Mouse (Mus musculus): ENCODE results near the gene Slfn14. TPM values are rescaled to one million over a fixed set of nuclear protein-coding genes. Genes with fewer than 3 reads are reported as not detected.

Slfn14 gene
- polyA plus RNA-seq, 1 experiment: 0.07 TPM

- Histone ChIP-seq H3K4me3 (ENCODE audit: control insufficient read depth, low read depth, low read length) (no peak overlapping the region), H3K27me3 (ENCODE audit: control insufficient read depth, insufficient read depth, low read length) (no peaks in the 10 kb centered on the region), H3K27ac (ENCODE audit: control insufficient read depth, insufficient read depth, low read depth, low read length) (no peak overlapping the region), H3K36me3 (ENCODE audit: control insufficient read depth, insufficient read depth, low read length) (no peaks in the 10 kb centered on the region), H3K4me1 (ENCODE audit: control insufficient read depth, insufficient read depth, low read length) (no peaks in the 10 kb centered on the region)
- TF ChIP-seq POLR2A (IDR thresholded peaks at IDR 0.05; ENCODE audit: control insufficient read depth, low read depth, low read length) (no peak), CTCF (IDR thresholded peaks at IDR 0.05; ENCODE audit: control insufficient read depth, insufficient read depth, insufficient replicate concordance, low read depth, low read length) (no peak)
Measured at GRCm38 (mm10) chr11:83285627-83286026, 899 bp downstream of the Slfn14 start.

DNA sequence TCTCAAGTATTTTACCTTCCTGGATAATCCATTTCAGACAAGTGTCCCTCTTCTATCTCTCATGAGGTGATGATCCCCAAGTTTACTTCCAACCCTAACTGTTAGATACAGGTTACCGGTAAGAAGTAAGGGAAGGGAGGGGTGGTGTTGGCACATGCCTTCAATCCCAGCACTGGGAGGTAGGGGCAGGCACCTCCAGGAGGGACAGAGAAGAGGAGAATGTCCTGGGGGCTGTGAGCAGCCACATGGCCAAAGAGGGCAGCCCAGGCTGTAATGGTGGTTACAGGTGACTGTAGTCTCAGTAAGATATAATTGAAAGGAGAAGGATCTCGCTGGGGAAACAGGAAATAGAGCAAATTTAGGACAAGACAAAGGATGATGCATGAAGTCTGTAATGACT is 4.4 kb downstream of the Slfn14 start:
- TF ChIP-seq CTCF (IDR thresholded peaks at IDR 0.05; ENCODE audit: control insufficient read depth, insufficient read depth, insufficient replicate concordance, low read depth, low read length) (no peak), POLR2A (IDR thresholded peaks at IDR 0.05; ENCODE audit: control insufficient read depth, low read depth, low read length) (no peak)
- no peak overlapping the region for H3K27ac ChIP-seq (ENCODE audit: control insufficient read depth, insufficient read depth, low read depth, low read length)
- no peaks in the 10 kb centered on the region for H3K27me3 ChIP-seq (ENCODE audit: control insufficient read depth, insufficient read depth, low read length)
- no peak overlapping the region for H3K4me3 ChIP-seq (ENCODE audit: control insufficient read depth, low read depth, low read length)
- H3K4me1 ChIP-seq (ENCODE audit: control insufficient read depth, insufficient read depth, low read length): no peaks in the 10 kb centered on the region
- no peaks in the 10 kb centered on the region for H3K36me3 ChIP-seq (ENCODE audit: control insufficient read depth, insufficient read depth, low read length)

DNA sequence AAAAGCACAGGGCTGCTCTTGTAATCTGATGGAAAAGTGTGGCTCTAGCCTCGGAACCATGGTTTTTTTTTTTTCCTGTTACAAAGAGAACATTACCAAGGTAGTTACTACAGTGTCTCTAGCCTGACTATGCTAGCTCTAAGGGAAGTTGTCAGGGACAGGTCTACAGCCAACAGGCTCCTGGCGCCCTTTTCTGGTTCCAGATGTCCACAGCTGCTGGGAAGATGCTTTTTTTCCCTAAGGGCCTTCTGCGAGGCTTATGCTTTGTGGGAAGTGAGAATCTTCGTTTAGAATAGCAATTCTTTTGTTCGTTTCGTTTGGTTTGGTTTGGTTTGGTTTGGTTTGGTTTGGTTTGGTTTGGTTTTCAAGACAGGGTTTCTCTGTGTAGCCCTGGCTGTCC is 6.8 kb downstream of the Slfn14 start:
- Histone ChIP-seq H3K27me3 (ENCODE audit: control insufficient read depth, insufficient read depth, low read length) (no peaks in the 10 kb centered on the region), H3K36me3 (ENCODE audit: control insufficient read depth, insufficient read depth, low read length) (no peaks in the 10 kb centered on the region), H3K27ac (ENCODE audit: control insufficient read depth, insufficient read depth, low read depth, low read length) (no peak overlapping the region), H3K4me1 (ENCODE audit: control insufficient read depth, insufficient read depth, low read length) (no peaks in the 10 kb centered on the region), H3K4me3 (ENCODE audit: control insufficient read depth, low read depth, low read length) (no peak overlapping the region)
- TF ChIP-seq POLR2A (IDR thresholded peaks at IDR 0.05; ENCODE audit: control insufficient read depth, low read depth, low read length) (no peak), CTCF (IDR thresholded peaks at IDR 0.05; ENCODE audit: control insufficient read depth, insufficient read depth, insufficient replicate concordance, low read depth, low read length) (no peak)

GRCm38 (mm10) chr11:83279024-83279423 is 7.5 kb downstream of the Slfn14 start:
- Histone ChIP-seq H3K4me1 (ENCODE audit: control insufficient read depth, insufficient read depth, low read length) (no peaks in the 10 kb centered on the region), H3K27me3 (ENCODE audit: control insufficient read depth, insufficient read depth, low read length) (no peaks in the 10 kb centered on the region), H3K36me3 (ENCODE audit: control insufficient read depth, insufficient read depth, low read length) (no peaks in the 10 kb centered on the region), H3K4me3 (ENCODE audit: control insufficient read depth, low read depth, low read length) (no peak overlapping the region), H3K27ac (ENCODE audit: control insufficient read depth, insufficient read depth, low read depth, low read length) (0 out of 2 replicates have a peak overlapping the region, but pooled peaks have one; percentile 8)
- TF ChIP-seq POLR2A (IDR thresholded peaks at IDR 0.05; ENCODE audit: control insufficient read depth, low read depth, low read length) (no peak), CTCF (IDR thresholded peaks at IDR 0.05; ENCODE audit: control insufficient read depth, insufficient read depth, insufficient replicate concordance, low read depth, low read length) (no peak)

DNA sequence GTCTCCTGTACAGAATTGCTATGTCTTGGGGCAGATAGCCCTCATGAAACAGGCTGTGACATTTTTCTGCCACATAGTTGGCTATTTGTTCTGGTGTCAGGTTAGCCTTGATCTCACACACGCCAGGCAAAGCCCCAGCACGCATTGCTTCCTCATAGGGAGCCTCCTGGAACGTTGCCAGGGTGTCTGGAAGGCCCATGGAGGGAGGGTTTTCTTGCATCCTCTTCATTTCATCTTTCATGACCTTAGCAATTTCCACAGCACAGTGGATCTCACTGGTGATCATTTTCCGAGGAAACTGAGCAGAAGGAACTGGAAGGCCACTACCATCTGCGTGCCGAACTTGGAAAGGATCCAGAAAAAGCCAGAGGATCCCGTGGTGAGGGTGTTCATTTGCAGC is 10.3 kb downstream of the Slfn14 start:
- no peaks in the 10 kb centered on the region for H3K36me3 ChIP-seq (ENCODE audit: control insufficient read depth, insufficient read depth, low read length)
- no peaks in the 10 kb centered on the region for H3K4me1 ChIP-seq (ENCODE audit: control insufficient read depth, insufficient read depth, low read length)
- no peak overlapping the region for H3K4me3 ChIP-seq (ENCODE audit: control insufficient read depth, low read depth, low read length)
- no peak overlapping the region for H3K27ac ChIP-seq (ENCODE audit: control insufficient read depth, insufficient read depth, low read depth, low read length)
- TF ChIP-seq POLR2A (IDR thresholded peaks at IDR 0.05; ENCODE audit: control insufficient read depth, low read depth, low read length): no peak
- TF ChIP-seq CTCF (IDR thresholded peaks at IDR 0.05; ENCODE audit: control insufficient read depth, insufficient read depth, insufficient replicate concordance, low read depth, low read length): no peak
- no peaks in the 10 kb centered on the region for H3K27me3 ChIP-seq (ENCODE audit: control insufficient read depth, insufficient read depth, low read length)

- Histone ChIP-seq H3K27me3 (ENCODE audit: control insufficient read depth, insufficient read depth, low read length) (no peaks in the 10 kb centered on the region), H3K27ac (ENCODE audit: control insufficient read depth, insufficient read depth, low read depth, low read length) (no peak overlapping the region), H3K36me3 (ENCODE audit: control insufficient read depth, insufficient read depth, low read length) (no peaks in the 10 kb centered on the region), H3K4me3 (ENCODE audit: control insufficient read depth, low read depth, low read length) (no peak overlapping the region), H3K4me1 (ENCODE audit: control insufficient read depth, insufficient read depth, low read length) (no peaks in the 10 kb centered on the region)
- no peak for TF ChIP-seq CTCF (IDR thresholded peaks at IDR 0.05; ENCODE audit: control insufficient read depth, insufficient read depth, insufficient replicate concordance, low read depth, low read length)
- no peak for TF ChIP-seq POLR2A (IDR thresholded peaks at IDR 0.05; ENCODE audit: control insufficient read depth, low read depth, low read length)
Measured at GRCm38 (mm10) chr11:83271951-83272843, 14.3 kb downstream of the Slfn14 start.

DNA sequence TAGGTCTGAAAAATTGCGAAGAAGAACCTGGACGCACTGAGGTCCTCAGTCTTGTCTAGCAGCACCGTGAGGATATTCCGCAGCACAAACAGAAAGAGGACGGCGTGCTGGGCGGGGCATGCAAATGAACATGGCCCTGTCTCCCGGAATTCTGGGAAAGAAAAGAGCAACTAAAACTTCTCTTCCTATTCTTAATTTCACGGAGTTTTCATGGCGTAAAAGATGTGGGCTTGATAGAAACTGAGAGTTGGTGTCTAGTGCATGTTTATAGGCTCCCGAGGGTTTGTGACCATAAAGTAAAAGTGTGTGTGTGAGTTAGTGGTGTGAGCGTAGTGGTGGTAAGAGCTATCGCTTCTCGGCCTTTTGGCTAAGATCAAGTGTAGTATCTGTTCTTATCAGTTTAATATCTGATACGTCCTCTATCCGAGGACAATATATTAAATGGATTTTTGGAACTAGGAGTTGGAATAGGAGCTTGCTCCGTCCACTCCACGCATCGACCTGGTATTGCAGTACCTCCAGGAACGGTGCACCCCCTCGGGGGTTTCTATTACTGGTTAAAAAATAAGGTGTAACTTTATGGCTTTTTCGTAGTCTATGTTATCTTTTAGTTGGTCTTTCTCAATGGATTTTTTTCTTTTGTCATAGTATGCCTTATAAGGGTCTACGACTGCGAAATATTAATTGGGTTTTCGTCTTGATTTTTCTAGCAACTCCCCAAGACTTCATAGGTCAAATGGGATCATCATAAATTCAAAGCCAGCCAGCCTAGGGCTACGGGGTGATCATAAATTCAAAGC is 15.2 kb downstream of the Slfn14 start:
- peak overlapping the region; percentile 87 for H3K4me3 ChIP-seq (ENCODE audit: control insufficient read depth, low read depth, low read length)

More for the DNA sequence above, 15.2 kb downstream of the Slfn14 start:
- Histone ChIP-seq H3K4me1 (ENCODE audit: control insufficient read depth, insufficient read depth, low read length) (no peaks in the 10 kb centered on the region), H3K27me3 (ENCODE audit: control insufficient read depth, insufficient read depth, low read length) (no peaks in the 10 kb centered on the region), H3K27ac (ENCODE audit: control insufficient read depth, insufficient read depth, low read depth, low read length) (peak overlapping the region; percentile 93), H3K36me3 (ENCODE audit: control insufficient read depth, insufficient read depth, low read length) (no peaks in the 10 kb centered on the region)
- TF ChIP-seq CTCF (IDR thresholded peaks at IDR 0.05; ENCODE audit: control insufficient read depth, insufficient read depth, insufficient replicate concordance, low read depth, low read length) (no peak), POLR2A (IDR thresholded peaks at IDR 0.05; ENCODE audit: control insufficient read depth, low read depth, low read length) (no peak; the same call in 1 of the 2 replicates)

All from testis, adult 2 months (tissue).